Mouse (Mus musculus) frontal cortex, adult (tissue): ENCODE measurements around the gene Dok5.

ENCODE experiments used
- ATAC-seq: cut with Nextera tagmentation; 2 replicates; pipeline ENCODE4 v1.9.2; 2017; ENCODE audit warnings: mild to moderate bottlenecking, moderate library complexity, mixed read lengths; ENCODE audit not compliant: low TSS enrichment

Gene Dok5

DNA sequence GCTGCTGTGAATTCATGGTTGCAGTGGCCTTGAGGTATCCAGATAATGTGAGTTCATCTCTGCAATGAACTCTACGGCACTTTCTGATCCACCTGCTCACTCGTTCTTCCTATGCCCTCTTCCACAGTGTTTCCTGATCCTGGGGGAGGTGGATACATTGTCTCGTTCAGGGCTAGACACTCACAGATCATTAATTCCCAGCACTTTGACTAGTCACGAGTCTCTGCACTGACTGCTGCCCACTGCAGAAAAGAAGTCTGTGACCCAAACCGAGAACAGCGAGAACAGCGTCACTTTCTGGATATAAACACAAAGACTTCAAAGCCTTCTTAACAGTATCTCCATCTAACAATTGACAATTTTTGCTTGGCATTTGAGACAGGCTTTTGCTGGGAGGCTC, 125.9 kb downstream of the Dok5 start:
- no peak for ATAC-seq

GRCm38 (mm10) chr2:170858640-170859039, 127.0 kb downstream of the Dok5 start:
- no peak for ATAC-seq

DNA sequence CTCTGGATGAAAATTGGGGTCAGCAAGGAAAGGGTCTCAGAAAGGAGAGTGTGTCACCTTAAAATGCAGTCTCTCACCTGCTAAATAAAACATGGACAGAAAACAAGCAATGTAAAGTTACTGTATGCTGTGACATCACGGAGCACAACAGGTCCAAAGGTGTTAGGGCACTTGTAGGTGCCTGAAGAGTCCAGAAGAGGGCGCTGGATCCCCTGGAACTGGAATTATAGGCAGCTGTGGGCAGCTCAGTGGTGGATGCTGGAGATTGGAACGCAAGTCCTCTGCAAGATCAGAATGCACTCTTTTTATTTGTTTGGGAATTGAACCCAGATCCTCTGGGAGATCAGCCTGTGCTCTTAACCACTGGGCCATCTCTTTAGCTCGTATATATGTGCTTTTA, 129.0 kb downstream of the Dok5 start:
- ATAC-seq = 0 out of 2 replicates have a peak, but pooled peaks have one; percentile 25

DNA sequence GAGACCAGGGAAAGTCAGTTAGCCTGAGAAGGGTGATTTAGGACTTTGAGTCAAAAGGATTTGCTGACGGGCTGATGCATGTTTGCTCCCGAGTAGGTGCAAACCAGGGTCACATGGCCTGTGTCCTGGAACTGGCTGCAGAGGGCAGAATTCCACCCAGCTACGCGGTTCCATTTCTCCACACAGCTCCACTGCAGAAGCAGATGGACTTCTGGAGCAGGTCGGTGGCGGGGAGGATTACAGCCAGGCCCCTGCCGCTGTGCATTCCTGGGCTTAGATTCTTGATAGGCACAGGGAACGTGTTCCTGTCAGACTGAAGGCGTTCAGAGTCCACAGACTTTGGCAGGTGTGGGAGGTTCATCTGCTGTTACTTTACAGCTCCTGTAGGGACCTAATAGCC, 131.2 kb downstream of the Dok5 start:
- ATAC-seq = no peak

DNA sequence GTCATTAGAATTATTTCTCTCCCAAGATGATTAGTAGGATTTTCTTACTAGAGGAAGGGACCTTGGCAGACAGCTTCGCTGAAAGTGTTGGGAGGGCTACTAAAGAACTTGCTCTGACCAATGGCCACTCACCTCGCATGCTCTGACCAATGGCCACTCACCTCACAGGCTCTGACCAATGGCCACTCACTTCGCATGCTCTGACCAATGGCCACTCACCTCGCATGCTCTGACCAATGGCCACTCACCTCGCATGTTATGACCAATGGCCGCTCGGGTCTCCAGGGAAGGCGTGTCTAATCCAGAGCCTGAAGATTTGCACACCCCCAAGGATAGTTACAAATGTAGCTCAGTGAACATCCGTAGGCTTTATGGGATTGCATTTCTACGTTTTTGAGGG, 131.6 kb downstream of the Dok5 start:
- ATAC-seq = no peak

DNA sequence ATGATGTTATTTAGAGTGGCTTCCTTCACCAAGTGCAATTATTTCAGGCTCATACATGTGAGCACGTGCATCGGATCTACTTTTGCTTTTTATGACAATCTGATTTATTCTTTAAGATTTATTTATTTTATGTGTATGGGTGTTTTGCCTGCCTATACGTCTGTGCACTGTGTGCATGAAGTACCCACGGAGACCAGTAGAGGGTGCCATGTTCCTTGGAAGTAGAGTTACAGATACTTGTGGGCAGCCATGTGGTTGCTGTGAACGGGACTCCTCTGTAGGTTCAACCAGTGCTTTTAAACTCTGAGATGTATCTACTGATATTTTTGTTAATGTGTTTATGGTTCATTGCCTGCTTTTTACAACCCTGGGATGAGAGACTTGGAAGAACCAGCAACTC, 132.4 kb downstream of the Dok5 start:
- no peak for ATAC-seq

- peak; percentile 50; the same call in 1 of the 2 replicates for ATAC-seq
Observed at GRCm38 (mm10) chr2:170864820-170865219, 133.2 kb downstream of the Dok5 start.

DNA sequence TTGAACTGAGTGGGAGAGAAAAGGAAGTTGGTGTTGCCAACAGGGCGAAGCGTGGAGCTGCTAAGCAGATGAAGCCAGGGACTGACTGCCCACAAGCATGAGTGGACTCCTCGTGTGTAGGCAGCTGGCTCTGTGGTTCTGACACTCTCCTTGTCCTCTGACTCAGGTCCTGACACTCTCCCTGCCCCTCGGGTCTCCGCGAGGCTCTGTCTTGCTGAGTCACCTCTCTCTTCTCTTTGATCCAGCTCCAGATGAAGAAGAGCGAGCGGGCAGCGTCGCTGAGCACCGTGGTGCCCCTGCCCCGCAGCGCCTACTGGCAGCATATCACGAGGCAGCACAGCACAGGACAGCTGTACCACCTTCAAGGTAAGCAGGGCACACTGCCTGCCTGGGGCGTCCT, 139.0 kb downstream of the Dok5 start:
- no peak for ATAC-seq

DNA sequence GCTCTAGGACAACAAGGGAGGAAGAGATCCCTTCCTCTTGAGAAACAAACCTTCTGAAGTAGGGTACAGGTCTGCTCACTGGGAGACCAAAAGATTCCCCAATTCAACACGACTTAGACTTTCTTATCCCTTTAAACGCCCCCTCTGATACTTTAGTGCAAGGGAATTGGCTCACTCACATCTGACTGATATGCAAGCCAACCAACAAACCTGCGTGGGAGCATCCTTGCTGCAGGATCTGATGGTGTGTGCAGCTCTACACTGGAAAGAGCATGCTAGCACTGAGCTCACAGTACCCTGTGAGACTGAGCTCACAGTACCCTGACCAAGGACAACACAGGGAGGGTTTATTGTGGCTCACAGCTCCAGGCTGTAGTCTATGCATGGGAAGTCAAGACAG, 139.9 kb downstream of the Dok5 start:
- peak; percentile 95 for ATAC-seq

DNA sequence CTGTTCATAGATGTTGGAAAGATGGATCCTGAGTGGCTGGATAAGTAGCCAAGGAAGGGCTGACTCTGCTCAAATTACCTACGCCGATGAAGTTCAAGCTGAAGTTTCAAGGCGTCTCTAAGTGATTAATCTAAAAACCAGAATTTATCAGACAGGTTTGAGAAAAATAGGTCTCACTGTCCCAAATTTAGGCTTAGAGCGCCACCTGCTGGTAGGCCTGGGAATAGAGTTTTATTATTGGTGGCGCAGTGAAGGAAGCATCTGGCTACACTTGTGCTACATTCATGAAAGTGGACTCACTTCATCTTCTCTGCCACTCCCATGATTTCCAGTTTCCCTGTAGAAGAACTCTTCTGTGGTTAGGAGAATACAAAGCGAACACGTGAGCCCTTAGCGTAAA, 141.8 kb downstream of the Dok5 start:
- peak; percentile 38; the same call in 1 of the 2 replicates for ATAC-seq

DNA sequence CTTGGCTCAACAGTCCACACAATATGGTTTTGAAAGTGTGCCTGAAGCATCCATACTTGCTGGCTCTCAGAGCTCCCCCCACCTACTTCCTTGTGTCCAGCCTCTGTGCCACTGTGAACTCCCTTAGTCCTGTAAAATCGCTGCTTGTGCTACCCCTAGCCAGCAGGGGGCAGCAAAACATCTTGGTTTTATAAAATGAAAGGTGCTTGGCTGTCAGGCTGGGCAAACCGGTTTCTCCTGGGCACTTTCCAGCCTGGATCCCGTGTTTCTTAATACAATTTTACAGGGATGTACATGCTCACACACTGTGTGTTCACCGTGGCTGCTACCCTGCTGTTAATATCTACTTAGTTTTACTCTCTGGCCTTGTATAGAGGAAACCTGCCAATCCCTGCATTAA, 145.9 kb downstream of the Dok5 start:
- peak; percentile 76 for ATAC-seq

GRCm38 (mm10) chr2:170877936-170878335, 146.3 kb downstream of the Dok5 start:
- no peak for ATAC-seq

DNA sequence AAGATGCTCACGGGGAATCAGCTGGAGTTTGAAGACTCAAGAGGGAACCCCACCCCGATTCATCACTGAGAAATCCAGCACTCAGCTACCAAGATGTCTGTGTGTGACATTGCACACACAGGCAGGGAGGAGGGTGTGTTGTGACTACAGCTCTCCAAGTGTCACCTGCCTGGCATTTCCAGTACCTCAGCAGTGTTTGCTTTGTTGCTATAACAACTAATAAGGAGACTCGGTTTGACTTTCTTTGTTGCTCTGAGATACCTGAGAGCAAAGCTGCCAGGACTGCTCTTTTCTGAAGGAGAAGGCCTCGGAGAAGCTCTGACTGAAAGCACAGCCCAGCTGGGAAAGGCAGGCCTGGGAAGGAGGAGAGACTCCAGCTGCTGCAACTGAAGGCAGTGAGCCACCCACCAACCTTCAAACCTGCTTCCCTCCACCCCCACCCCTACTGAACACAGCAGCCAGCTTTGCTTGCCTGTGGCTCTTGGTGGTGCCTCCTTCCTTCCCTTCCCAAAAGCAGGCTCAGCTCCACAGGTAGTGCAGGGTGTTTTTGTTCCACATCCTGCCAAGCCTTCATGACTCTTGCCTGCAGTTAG, 152.7 kb downstream of the Dok5 start:
- peak; percentile 83 for ATAC-seq

DNA sequence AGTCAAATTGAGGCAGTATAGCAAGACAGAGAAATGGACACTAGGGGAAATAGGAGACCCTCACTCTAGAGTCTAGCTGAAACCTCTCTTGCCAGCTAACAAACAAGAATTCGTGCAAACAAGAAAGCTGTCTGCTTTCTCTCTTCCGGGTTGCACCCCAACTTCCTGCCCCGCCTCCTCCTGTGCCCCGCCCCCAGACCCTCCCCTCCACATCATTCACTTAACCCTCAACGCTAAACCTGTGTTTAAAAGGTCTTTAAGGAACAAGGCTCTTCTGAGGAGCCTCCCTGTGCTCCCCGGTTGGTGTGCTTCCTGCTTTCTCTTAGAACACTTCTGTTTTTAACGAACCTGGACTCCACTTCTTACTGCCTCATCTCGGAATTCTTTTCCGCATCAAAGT, 156.4 kb downstream of the Dok5 start:
- ATAC-seq = no peak

DNA sequence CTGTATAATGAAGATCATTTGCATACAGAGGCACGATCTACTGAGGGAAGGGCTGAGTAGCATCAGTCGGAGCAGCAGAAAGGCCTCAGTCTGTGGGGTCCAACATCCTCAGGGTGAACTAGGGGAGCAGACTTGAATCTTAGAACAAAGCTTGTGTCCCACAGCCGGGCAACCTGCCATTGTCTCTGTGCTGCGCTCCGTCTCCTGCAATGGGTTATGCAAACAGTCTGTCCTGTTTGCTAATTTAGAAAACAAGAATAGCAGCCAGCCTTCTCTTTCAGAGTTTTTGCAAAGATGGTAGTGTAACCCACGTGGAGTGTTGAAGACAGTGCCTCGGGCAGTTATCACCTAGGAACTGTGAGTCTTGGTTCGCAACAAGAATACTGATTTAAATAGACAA, 163.5 kb downstream of the Dok5 start:
- peak; percentile 98 for ATAC-seq

- no peak for ATAC-seq
Observed at GRCm38 (mm10) chr2:170902204-170903028, 170.8 kb downstream of the Dok5 start.

- ATAC-seq = no peak
Observed at GRCm38 (mm10) chr2:170903029-170903306, 171.4 kb downstream of the Dok5 start.

DNA sequence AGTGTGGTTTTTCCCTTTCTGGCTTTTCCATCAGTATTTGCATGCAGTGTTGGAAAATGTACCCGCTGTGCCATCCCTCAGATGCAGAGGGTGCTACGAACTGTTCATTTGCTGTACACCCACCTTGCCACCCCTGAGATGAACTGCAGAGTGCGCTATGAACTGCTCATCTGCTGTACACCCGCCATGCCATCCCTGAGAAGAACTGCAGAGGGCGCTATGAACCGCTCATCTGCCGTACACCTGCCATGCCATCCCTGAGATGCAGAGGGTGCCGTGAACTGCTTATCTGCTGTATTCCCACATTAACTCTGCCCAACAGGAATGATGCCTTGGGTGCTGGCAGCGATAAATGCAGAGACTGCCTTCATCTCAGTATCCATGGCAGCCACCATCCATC, 171.8 kb downstream of the Dok5 start:
- ATAC-seq = no peak

DNA sequence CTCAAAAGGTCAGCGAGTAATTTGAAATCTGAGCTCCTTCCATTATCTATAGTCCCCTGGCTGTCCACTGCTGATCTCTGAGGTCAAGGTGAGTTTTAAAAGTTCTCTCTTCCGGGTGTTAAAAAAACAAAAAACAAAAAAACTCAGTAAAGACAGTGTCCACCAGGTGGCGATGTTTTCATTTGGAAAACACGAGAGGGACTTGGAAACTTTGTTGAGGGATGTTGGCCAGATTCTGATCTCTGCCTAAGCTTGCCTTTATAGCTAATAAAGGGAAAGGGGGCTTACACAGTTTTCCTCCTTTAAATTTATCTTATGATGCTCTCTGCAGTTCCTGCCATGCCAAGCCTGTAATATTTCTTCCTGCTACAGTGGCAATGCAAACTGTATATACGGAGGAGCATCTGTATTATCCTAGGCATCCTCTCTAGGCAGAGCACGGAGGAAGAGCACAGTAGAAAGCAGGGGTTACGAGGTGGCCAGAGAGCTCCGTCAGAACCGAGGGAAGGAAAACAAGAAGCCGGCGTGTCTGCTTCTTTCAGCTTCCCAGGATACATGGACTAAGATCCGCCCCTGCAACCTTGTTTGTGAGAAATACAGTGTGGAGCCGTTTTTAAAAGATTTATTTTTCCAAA, 181.1 kb downstream of the Dok5 start:
- ATAC-seq = no peak

DNA sequence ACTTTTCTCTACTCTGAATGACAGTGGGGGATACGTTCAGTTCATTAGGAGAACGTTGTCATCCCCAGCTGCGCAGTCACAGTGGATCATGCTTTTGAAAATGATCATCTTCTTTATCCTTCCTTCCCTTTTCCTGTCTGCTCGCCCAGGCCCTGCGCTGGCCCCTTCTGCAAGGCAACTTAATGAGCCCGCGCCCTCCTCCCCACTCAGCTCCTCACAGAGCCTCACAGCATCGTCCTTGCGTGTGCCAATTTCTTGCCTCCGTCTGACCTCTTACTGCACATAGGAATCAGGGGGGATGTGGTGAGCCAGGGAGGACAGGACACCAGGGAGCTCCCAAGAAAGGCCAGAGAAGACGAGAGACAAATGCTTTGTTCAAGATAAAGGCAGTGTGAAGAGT, 182.3 kb downstream of the Dok5 start:
- ATAC-seq = no peak

GRCm38 (mm10) chr2:170915646-170916045, 184.0 kb downstream of the Dok5 start:
- no peak for ATAC-seq

GRCm38 (mm10) chr2:170922260-170922659, 190.7 kb downstream of the Dok5 start:
- ATAC-seq = no peak

- ATAC-seq = no peak
Observed at GRCm38 (mm10) chr2:170924131-170924530, 192.5 kb downstream of the Dok5 start.
